Mouse (Mus musculus) liver, embryonic 11.5 days (tissue): ENCODE results near the gene Rarb. TPM values are rescaled to one million over a fixed set of nuclear protein-coding genes. Genes with fewer than 3 reads are reported as not detected.

Experiments
- ATAC-seq: fragments of 200-750 bp; cut with Nextera tagmentation; replicated peaks from 2 replicates; pipeline ENCODE4 v1.8.0; 2017; ENCODE audit warnings: moderate number of reproducible peaks, mild to moderate bottlenecking, moderate TSS enrichment, moderate library complexity; ENCODE audit not compliant: low FRiP score
- DNase-seq: peaks from one replicate; pipeline ENCODE4 v3.0.0-alpha.2; 2017; ENCODE audit warnings: low spot score
- H3K27ac ChIP-seq: fragments of 300-500 bp; sonication (generic); 2 replicates; pipeline ENCODE4 v1.5.1; 2014; ENCODE audit warnings: mild to moderate bottlenecking, low read depth, low read length, control low read depth
- H3K27me3 ChIP-seq: fragments of 300-500 bp; sonication (generic); replicated peaks from 2 replicates; pipeline ENCODE4 v1.6.1; 2014; ENCODE audit warnings: low read length, mixed read lengths; ENCODE audit not compliant: control insufficient read depth, insufficient read depth
- H3K36me3 ChIP-seq: fragments of 300-500 bp; sonication (generic); 2 replicates; pipeline ENCODE4 v1.6.1; 2014; ENCODE audit warnings: mild to moderate bottlenecking, low read length, moderate library complexity, mixed read lengths; ENCODE audit not compliant: control insufficient read depth, insufficient read depth
- H3K4me1 ChIP-seq: fragments of 300-500 bp; sonication (generic); replicated peaks from 2 replicates; pipeline ENCODE4 v1.6.1; 2014; ENCODE audit warnings: low read length, mixed read lengths; ENCODE audit not compliant: control insufficient read depth, insufficient read depth
- H3K4me2 ChIP-seq: fragments of 300-500 bp; sonication (generic); 2 replicates; pipeline ENCODE4 v1.6.1; 2014; ENCODE audit warnings: mild to moderate bottlenecking, control low read depth, moderate library complexity
- H3K4me3 ChIP-seq: fragments of 300-500 bp; sonication (generic); 2 replicates; pipeline ENCODE4 v1.5.1; 2014; ENCODE audit warnings: low read depth, low read length, control low read depth
- H3K9ac ChIP-seq: fragments of 300-500 bp; sonication (generic); 2 replicates; pipeline ENCODE4 v1.6.1; 2014; ENCODE audit warnings: low read depth, low read length, control low read depth
- H3K9me3 ChIP-seq: fragments of 300-500 bp; sonication (generic); 2 replicates; pipeline ENCODE4 v1.6.1; 2016; ENCODE audit warnings: low read length, inconsistent platforms, mixed read lengths; ENCODE audit not compliant: control insufficient read depth
- WGBS: fragments of 180-500 bp; shearing (Covaris S2); extraction: QIAGEN DNeasy Blood & Tissue Kit; methylation state at CpG from one replicate; pipeline ENCODE4 v1.1.7; 2014; 5-methylcytosine and 5-hydroxymethylcytosine counted together
- polyA plus RNA-seq: library from polyadenylated mRNA; unstranded; fragments of >200 nt; fragmentation: Nextera tagmentation; extraction: Ambion mirVana; gene quantifications from 2 replicates; pipeline ENCODE4 v1.2.1, GENCODE M21; 2014

The Rarb gene
- polyA plus RNA-seq, 1 experiment from 2014 or later = 15.2 TPM

DNA sequence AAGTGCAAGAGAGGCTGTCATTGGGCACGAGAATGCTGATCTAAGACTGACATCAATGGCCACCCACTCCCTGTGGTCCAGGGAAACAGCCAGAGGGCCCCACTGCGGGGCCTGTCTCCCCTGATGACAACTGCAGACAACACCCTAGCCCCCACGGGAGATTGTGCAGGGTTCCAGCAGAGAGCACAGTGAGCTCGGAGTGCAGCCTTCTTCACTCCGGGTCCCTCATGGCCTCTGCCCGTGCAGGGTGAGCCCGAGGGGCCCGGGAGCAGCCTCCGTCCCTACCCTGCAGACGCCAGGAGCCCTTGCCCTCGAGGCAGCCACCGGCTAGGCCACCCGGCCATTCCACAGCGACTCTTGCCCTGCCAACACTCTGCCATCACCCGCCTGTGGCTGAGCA lies 95.0 kb downstream of the Rarb start:
- DNase-seq = no peak
- WGBS = 87% methylated on average over 15 of the region's 15 CpGs
- no peaks in the 10 kb centered on the region for H3K36me3 ChIP-seq

GRCm38 (mm10) chr14:16717821-16718220 lies 101.1 kb downstream of the Rarb start:
- H3K4me2 ChIP-seq = no peak overlapping the region
- WGBS = 45% methylated on average over 3 of the region's 3 CpGs
- no peak overlapping the region for H3K27ac ChIP-seq
- H3K27me3 ChIP-seq = no peaks in the 10 kb centered on the region
- no peak overlapping the region for H3K4me3 ChIP-seq
- no peaks in the 10 kb centered on the region for H3K36me3 ChIP-seq
- H3K4me1 ChIP-seq = no peaks in the 10 kb centered on the region; the same call in 1 of the 2 replicates
- no peak overlapping the region for H3K9ac ChIP-seq
- DNase-seq (no peak), ATAC-seq (no peak)
- no peaks in the 10 kb centered on the region for H3K9me3 ChIP-seq

More for the DNA sequence above, 95.0 kb downstream of the Rarb start:
- no peak overlapping the region for H3K4me3 ChIP-seq
- H3K27me3 ChIP-seq = no peaks in the 10 kb centered on the region
- H3K4me2 ChIP-seq = no peak overlapping the region
- H3K27ac ChIP-seq = no peak overlapping the region
- no peak for ATAC-seq
- H3K9ac ChIP-seq = no peak overlapping the region
- H3K9me3 ChIP-seq = no peaks in the 10 kb centered on the region
- H3K4me1 ChIP-seq = no peaks in the 10 kb centered on the region

- H3K27me3 ChIP-seq = no peaks in the 10 kb centered on the region
- 36% methylated on average over 9 of the region's 9 CpGs for WGBS
- H3K36me3 ChIP-seq = no peaks in the 10 kb centered on the region
- no peaks in the 10 kb centered on the region; the same call in 1 of the 2 replicates for H3K4me1 ChIP-seq
- no peak overlapping the region for H3K9ac ChIP-seq
- DNase-seq (no peak), ATAC-seq (no peak)
- no peak overlapping the region for H3K27ac ChIP-seq
- H3K4me2 ChIP-seq = no peak overlapping the region
- no peak overlapping the region for H3K4me3 ChIP-seq
- H3K9me3 ChIP-seq = no peaks in the 10 kb centered on the region
These were observed 104.5 kb downstream of the Rarb start for GRCm38 (mm10) chr14:16714344-16714955.

DNA sequence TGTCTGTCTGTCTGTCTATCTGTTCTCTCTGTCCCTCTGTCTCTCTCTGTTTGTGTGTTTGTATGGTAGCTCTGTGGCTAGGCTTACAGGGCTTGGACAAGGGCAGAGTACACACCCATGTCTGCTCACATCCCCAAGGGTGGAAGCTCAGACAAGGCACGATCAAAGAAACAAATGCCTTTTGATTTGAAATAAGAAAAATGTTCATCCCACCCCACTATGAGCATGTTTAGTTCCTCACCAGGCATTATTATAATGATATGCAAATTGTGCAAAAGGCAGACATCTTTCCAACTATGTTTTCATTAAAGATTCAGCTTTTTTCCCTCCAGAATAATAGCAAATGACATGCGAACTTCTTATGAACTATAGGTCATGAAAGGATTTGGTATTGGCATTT lies 105.2 kb downstream of the Rarb start:
- no peaks in the 10 kb centered on the region for H3K27me3 ChIP-seq
- no peaks in the 10 kb centered on the region for H3K36me3 ChIP-seq
- no peak overlapping the region for H3K4me3 ChIP-seq
- H3K27ac ChIP-seq = no peak overlapping the region
- WGBS = 76% methylated on average over 2 of the region's 2 CpGs
- H3K4me2 ChIP-seq = no peak overlapping the region
- no peaks in the 10 kb centered on the region for H3K9me3 ChIP-seq
- H3K4me1 ChIP-seq = no peaks in the 10 kb centered on the region; the same call in 1 of the 2 replicates
- no peak overlapping the region for H3K9ac ChIP-seq
- DNase-seq = no peak
- ATAC-seq = no peak

DNA sequence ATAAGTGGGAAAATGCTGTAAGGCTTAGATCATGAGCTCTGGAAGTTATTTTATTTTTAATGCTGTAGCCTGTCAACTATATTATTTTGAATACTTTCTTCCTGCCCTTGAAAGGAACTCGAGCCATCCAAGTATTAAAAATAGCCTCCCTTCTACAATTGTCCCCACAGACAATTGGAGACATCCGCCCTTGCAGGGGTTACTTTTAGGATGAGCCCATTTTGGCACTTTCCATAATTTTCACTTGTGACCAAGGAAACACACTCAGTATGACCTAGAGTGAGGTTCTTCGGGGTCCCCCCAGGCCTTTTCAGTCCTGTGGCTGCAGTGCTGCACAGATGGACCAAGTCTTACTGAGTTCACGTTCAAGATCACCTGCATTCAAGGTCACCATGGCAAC lies 119.7 kb downstream of the Rarb start:
- ATAC-seq = no peak
- DNase-seq = no peak
- H3K4me1 ChIP-seq = no peaks in the 10 kb centered on the region
- H3K4me3 ChIP-seq = no peak overlapping the region
- H3K9ac ChIP-seq = no peak overlapping the region
- H3K9me3 ChIP-seq = no peaks in the 10 kb centered on the region
- H3K27me3 ChIP-seq = no peaks in the 10 kb centered on the region
- no peak overlapping the region for H3K4me2 ChIP-seq
- WGBS = 70% methylated on average over 4 of the region's 4 CpGs
- no peaks in the 10 kb centered on the region for H3K36me3 ChIP-seq
- no peak overlapping the region for H3K27ac ChIP-seq

GRCm38 (mm10) chr14:16695453-16696120 lies 123.4 kb downstream of the Rarb start:
- no peaks in the 10 kb centered on the region for H3K27me3 ChIP-seq
- no peaks in the 10 kb centered on the region for H3K4me1 ChIP-seq
- H3K4me3 ChIP-seq = no peak overlapping the region
- H3K27ac ChIP-seq = no peak overlapping the region
- WGBS = 32% methylated on average over 3 of the region's 3 CpGs
- ATAC-seq (0 out of 2 replicates have a peak, but pooled peaks have one; percentile 23), DNase-seq (no peak)
- H3K4me2 ChIP-seq = no peak overlapping the region
- no peaks in the 10 kb centered on the region for H3K9me3 ChIP-seq
- H3K36me3 ChIP-seq = no peaks in the 10 kb centered on the region
- no peak overlapping the region for H3K9ac ChIP-seq

DNA sequence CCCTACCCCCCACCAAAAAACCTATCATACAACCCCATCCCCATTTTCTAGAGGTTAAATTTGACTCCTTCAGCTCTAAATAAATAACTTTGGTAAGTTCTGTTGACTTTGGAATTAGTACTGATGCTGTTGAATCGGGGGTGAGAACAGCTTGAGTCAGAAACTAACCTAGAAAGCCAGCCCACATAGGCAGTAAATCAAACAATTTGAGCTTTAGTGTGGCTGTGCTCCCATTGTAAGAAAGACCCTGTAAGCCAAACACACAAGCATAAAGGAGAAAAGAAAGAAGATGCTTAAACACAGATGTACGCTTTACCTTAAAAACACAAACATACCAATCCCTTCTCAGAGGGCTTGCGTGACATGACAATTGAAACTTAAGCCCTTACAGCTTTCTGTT lies 140.6 kb downstream of the Rarb start:
- 78% methylated on average over 3 of the region's 3 CpGs for WGBS
- no peak for ATAC-seq

GRCm38 (mm10) chr14:16677081-16677480 lies 141.9 kb downstream of the Rarb start:
- Histone ChIP-seq H3K27ac (no peak overlapping the region), H3K27me3 (no peaks in the 10 kb centered on the region), H3K4me2 (no peak overlapping the region), H3K9me3 (no peaks in the 10 kb centered on the region), H3K9ac (no peak overlapping the region), H3K4me3 (no peak overlapping the region), H3K36me3 (no peaks in the 10 kb centered on the region), H3K4me1 (no peaks in the 10 kb centered on the region)
- DNase-seq (no peak), ATAC-seq (no peak)

More for the DNA sequence above, 140.6 kb downstream of the Rarb start:
- H3K36me3 ChIP-seq = no peaks in the 10 kb centered on the region
- H3K4me3 ChIP-seq = no peak overlapping the region
- no peaks in the 10 kb centered on the region for H3K27me3 ChIP-seq
- no peaks in the 10 kb centered on the region for H3K4me1 ChIP-seq
- H3K4me2 ChIP-seq = no peak overlapping the region
- no peak for DNase-seq
- no peaks in the 10 kb centered on the region for H3K9me3 ChIP-seq
- H3K27ac ChIP-seq = no peak overlapping the region
- no peak overlapping the region for H3K9ac ChIP-seq

DNA sequence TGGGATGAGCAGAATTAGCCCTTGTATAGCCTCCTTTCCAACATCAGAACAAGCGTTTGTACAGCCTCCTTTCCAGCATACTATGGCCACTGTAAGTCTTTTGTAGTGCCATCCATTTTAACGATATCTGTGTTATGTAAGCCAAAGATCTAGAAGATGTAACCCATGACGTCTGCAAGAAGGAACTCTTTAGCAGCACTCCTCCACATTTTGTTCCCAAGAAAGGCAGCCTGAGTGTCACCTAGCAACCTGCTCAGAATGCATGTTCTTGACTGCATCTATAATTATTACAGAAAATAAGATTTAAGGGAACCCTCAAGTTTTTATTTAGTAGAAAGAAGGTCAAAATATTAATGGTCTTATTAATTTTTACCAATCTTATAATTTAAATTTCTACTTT lies 148.4 kb downstream of the Rarb start:
- H3K4me3 ChIP-seq = no peak overlapping the region
- WGBS = 61% methylated on average over 3 of the region's 3 CpGs
- no peaks in the 10 kb centered on the region for H3K36me3 ChIP-seq
- H3K27me3 ChIP-seq = no peaks in the 10 kb centered on the region
- DNase-seq = no peak
- no peaks in the 10 kb centered on the region for H3K4me1 ChIP-seq
- H3K9ac ChIP-seq = no peak overlapping the region
- no peak overlapping the region for H3K4me2 ChIP-seq
- no peak overlapping the region for H3K27ac ChIP-seq
- no peaks in the 10 kb centered on the region for H3K9me3 ChIP-seq
- no peak for ATAC-seq
